Mouse (Mus musculus): ENCODE measurements around the gene Ankrd50.

Ankrd50 gene

GRCm38 (mm10) chr3:38484191-38485106 is at the start of gene Ankrd50:
Ankrd50 (minus strand) TSS chr3:38484844.
- peak; percentile 99 for DNase-seq

- no peak for DNase-seq
Observed at GRCm38 (mm10) chr3:38534245-38534644, 49.6 kb upstream of the Ankrd50 start.

GRCm38 (mm10) chr3:38520426-38520825 is 35.8 kb upstream of the Ankrd50 start:
- DNase-seq, result no peak

GRCm38 (mm10) chr3:38519971-38520370 is 35.3 kb upstream of the Ankrd50 start:
- no peak for DNase-seq

- DNase-seq, result no peak
Observed at GRCm38 (mm10) chr3:38503606-38504005, 19.0 kb upstream of the Ankrd50 start.

GRCm38 (mm10) chr3:38502156-38502555 is 17.5 kb upstream of the Ankrd50 start:
- DNase-seq, result no peak

- DNase-seq, result no peak
Observed at GRCm38 (mm10) chr3:38501739-38502138, 17.1 kb upstream of the Ankrd50 start.

- DNase-seq, result no peak
Observed at GRCm38 (mm10) chr3:38501316-38501715, 16.7 kb upstream of the Ankrd50 start.

- no peak for DNase-seq
Observed at GRCm38 (mm10) chr3:38498561-38498960, 13.9 kb upstream of the Ankrd50 start.

GRCm38 (mm10) chr3:38496795-38497385 is 12.2 kb upstream of the Ankrd50 start:
- DNase-seq, result no peak

GRCm38 (mm10) chr3:38491702-38492101 is 7.1 kb upstream of the Ankrd50 start:
- DNase-seq, result no peak

GRCm38 (mm10) chr3:38491236-38491635 is 6.6 kb upstream of the Ankrd50 start:
- no peak for DNase-seq

GRCm38 (mm10) chr3:38490720-38491119 is 6.1 kb upstream of the Ankrd50 start:
- DNase-seq, result no peak

- DNase-seq, result no peak
Observed at GRCm38 (mm10) chr3:38485107-38485545, 482 bp upstream of the Ankrd50 start.

- DNase-seq, result peak; percentile 20 to 43
Observed at GRCm38 (mm10) chr3:38483551-38483950, 1.1 kb downstream of the Ankrd50 start.

- peak; percentile 18 to 26 for DNase-seq
Observed at GRCm38 (mm10) chr3:38482749-38483148, 1.9 kb downstream of the Ankrd50 start.

GRCm38 (mm10) chr3:38481106-38481505 is 3.5 kb downstream of the Ankrd50 start:
- DNase-seq, result no peak

GRCm38 (mm10) chr3:38477936-38478335 is 6.7 kb downstream of the Ankrd50 start:
- no peak for DNase-seq

- DNase-seq, result no peak
Observed at GRCm38 (mm10) chr3:38475587-38475986, 9.1 kb downstream of the Ankrd50 start.

GRCm38 (mm10) chr3:38473138-38473537 is 11.5 kb downstream of the Ankrd50 start:
- DNase-seq, result no peak

GRCm38 (mm10) chr3:38471516-38471915 is 13.1 kb downstream of the Ankrd50 start:
- DNase-seq, result no peak

- peak; percentile 58 to 69 for DNase-seq
Observed at GRCm38 (mm10) chr3:38468131-38468530, 16.5 kb downstream of the Ankrd50 start.

GRCm38 (mm10) chr3:38466880-38467405 is 17.7 kb downstream of the Ankrd50 start:
- no peak for DNase-seq

- DNase-seq, result no peak
Observed at GRCm38 (mm10) chr3:38466139-38466538, 18.5 kb downstream of the Ankrd50 start.
